Mouse (Mus musculus) liver, postnatal 0 days (tissue): Measurements from ENCODE around the gene Acvr1b. TPM values are rescaled to one million over a fixed set of nuclear protein-coding genes. Genes with fewer than 3 reads are reported as not detected.

Experiments used
- ATAC-seq: fragments of 200-750 bp; cut with Nextera tagmentation; 2 replicates; pipeline ENCODE4 v1.8.0; 2017; ENCODE audit warnings: mild to moderate bottlenecking, moderate library complexity
- DNase-seq: peaks from one replicate; pipeline ENCODE4 v3.0.0-alpha.2; 2016
- H3K27ac ChIP-seq: fragments of 300-500 bp; sonication (generic); 2 replicates; pipeline ENCODE4 v1.5.1; 2014; ENCODE audit warnings: antibody characterized with exemption, moderate library complexity, mild to moderate bottlenecking, low read depth
- H3K27me3 ChIP-seq: fragments of 300-500 bp; sonication (generic); 2 replicates; pipeline ENCODE4 v1.6.1; 2014; ENCODE audit warnings: low read length, control low read depth, mixed read lengths; ENCODE audit not compliant: insufficient read depth
- H3K36me3 ChIP-seq: fragments of 300-500 bp; sonication (generic); replicated peaks from 2 replicates; pipeline ENCODE4 v1.6.1; 2014; ENCODE audit warnings: mild to moderate bottlenecking, control low read depth, low read length, moderate library complexity, mixed read lengths; ENCODE audit not compliant: insufficient read depth
- H3K4me1 ChIP-seq: fragments of 300-500 bp; sonication (generic); 2 replicates; pipeline ENCODE4 v1.6.1; 2014; ENCODE audit warnings: antibody characterized with exemption, mild to moderate bottlenecking, control low read depth; ENCODE audit not compliant: insufficient read depth
- H3K4me2 ChIP-seq: fragments of 300-500 bp; sonication (generic); 2 replicates; pipeline ENCODE4 v1.6.1; 2014; ENCODE audit warnings: low read depth, mild to moderate bottlenecking, low read length, moderate library complexity, mixed read lengths
- H3K4me3 ChIP-seq: fragments of 300-500 bp; sonication (generic); 2 replicates; pipeline ENCODE4 v1.5.1; 2014; ENCODE audit warnings: low read depth, low read length
- H3K9ac ChIP-seq: fragments of 300-500 bp; sonication (generic); replicated peaks from 2 replicates; pipeline ENCODE4 v1.6.1; 2014; ENCODE audit warnings: mild to moderate bottlenecking, moderate library complexity
- H3K9me3 ChIP-seq: fragments of 300-500 bp; sonication (generic); 2 replicates; pipeline ENCODE4 v1.6.1; 2016; ENCODE audit warnings: mild to moderate bottlenecking, control low read depth, low read length, mixed read lengths
- CTCF ChIP-seq: sonication (generic); IDR thresholded peaks from 2 replicates; pipeline ENCODE4 v1.5.1; 2016; ENCODE audit warnings: antibody characterized with exemption, low read depth
- EP300 ChIP-seq: IDR thresholded peaks from 2 replicates; pipeline ENCODE4 v1.6.1; 2016; ENCODE audit warnings: antibody characterized with exemption, low read depth, mild to moderate bottlenecking
- WGBS: fragments of 180-500 bp; shearing (Covaris S2); extraction: QIAGEN DNeasy Blood & Tissue Kit; methylation state at CpG from one replicate; pipeline ENCODE4 v1.1.7; 2014; ENCODE audit not compliant: insufficient replicate concordance; 5-methylcytosine and 5-hydroxymethylcytosine counted together
- polyA plus RNA-seq: library from polyadenylated mRNA; unstranded; fragments of >200 nt; fragmentation: Nextera tagmentation; extraction: Ambion mirVana; gene quantifications from 2 replicates; pipeline ENCODE4 v1.2.1, GENCODE M21; 2015

Acvr1b gene
- polyA plus RNA-seq, 1 experiment from 2014 or later: 2.2 TPM

DNA sequence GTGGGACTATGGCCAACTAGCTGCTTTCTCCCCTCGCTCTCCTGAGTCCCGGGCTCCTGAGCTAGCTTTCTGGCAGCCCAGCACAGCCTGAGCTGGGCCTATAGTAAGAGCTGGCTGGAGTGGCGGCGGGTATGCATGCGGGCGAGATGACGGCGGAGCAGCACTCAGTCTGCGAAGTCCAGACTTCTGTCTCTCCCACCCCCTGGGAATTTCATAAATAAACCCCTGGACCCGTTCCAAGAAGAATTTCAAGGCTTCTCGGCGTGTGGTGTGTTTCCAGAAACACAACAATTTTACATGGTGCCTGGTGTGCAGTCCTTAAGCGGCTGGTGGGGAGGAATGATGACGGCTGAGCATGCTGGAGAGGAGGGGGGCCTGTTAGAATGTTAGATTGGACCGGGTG lies 10.8 kb upstream of the Acvr1b start:
- WGBS: 73% methylated on average over 15 of the region's 15 CpGs
- Histone ChIP-seq H3K36me3 (no peaks in the 10 kb centered on the region), H3K9me3 (no peaks in the 10 kb centered on the region), H3K9ac (no peak overlapping the region), H3K27ac (no peak overlapping the region), H3K4me2 (no peak overlapping the region), H3K4me1 (peaks cover 5% of the 10 kb centered on the region), H3K4me3 (no peak overlapping the region), H3K27me3 (no peaks in the 10 kb centered on the region)
- no peak for ATAC-seq
- no peak for DNase-seq
- TF ChIP-seq CTCF (no peak), EP300 (no peak)

DNA sequence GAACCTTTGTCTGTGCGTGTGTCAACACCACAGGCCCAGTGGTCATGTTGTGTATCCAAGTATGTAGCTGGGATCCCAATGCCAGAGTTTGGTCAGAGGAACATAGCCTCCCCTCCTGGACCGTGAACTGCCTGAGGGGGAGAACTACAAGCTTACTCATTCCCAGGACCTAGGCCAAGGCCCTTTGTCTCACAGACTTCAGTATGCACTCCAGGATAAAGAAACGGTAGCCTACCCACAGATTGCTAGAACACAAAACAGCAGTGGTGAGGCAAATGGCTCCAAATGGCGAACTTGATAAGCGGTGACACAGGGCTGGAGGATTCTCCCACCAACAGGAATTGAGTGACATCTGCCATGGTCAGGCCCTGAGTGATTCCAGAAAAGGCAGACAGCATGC lies 10.0 kb upstream of the Acvr1b start:
- ATAC-seq: no peak
- Histone ChIP-seq H3K27me3 (no peaks in the 10 kb centered on the region), H3K9me3 (no peaks in the 10 kb centered on the region), H3K4me3 (no peak overlapping the region), H3K4me2 (no peak overlapping the region), H3K27ac (no peak overlapping the region), H3K4me1 (peaks cover 5% of the 10 kb centered on the region), H3K9ac (no peak overlapping the region), H3K36me3 (no peaks in the 10 kb centered on the region)
- TF ChIP-seq EP300 (no peak), CTCF (no peak)
- DNase-seq: no peak
- 56% methylated on average over 5 of the region's 5 CpGs for WGBS

DNA sequence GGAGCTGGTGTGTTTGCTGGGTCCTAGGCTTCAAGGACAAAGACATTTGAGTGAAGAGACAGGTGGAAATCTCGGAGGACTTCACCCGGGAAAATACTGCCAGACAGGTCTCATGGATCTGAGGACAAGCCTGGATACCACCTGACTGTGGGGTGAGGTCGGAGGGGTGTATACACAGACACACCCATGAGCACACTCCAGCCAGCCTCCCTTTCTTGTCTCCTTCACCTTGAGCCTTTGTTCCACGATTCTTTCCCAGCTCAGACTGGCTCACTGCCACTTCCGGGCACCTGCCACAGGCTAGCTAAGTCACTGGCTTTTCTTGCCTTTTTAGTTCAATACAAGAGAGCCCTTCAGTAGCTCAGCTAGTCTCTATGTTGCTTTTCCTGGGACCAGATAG lies 9.6 kb upstream of the Acvr1b start:
- TF ChIP-seq CTCF: no peak
- no peak for TF ChIP-seq EP300
- H3K4me3 ChIP-seq: no peak overlapping the region
- WGBS: 61% methylated on average over 5 of the region's 5 CpGs
- no peaks in the 10 kb centered on the region for H3K27me3 ChIP-seq
- ATAC-seq (no peak), DNase-seq (no peak)
- peaks cover 5% of the 10 kb centered on the region for H3K4me1 ChIP-seq
- no peaks in the 10 kb centered on the region for H3K9me3 ChIP-seq
- H3K4me2 ChIP-seq: no peak overlapping the region
- H3K27ac ChIP-seq: no peak overlapping the region
- H3K9ac ChIP-seq: no peak overlapping the region
- no peaks in the 10 kb centered on the region for H3K36me3 ChIP-seq

DNA sequence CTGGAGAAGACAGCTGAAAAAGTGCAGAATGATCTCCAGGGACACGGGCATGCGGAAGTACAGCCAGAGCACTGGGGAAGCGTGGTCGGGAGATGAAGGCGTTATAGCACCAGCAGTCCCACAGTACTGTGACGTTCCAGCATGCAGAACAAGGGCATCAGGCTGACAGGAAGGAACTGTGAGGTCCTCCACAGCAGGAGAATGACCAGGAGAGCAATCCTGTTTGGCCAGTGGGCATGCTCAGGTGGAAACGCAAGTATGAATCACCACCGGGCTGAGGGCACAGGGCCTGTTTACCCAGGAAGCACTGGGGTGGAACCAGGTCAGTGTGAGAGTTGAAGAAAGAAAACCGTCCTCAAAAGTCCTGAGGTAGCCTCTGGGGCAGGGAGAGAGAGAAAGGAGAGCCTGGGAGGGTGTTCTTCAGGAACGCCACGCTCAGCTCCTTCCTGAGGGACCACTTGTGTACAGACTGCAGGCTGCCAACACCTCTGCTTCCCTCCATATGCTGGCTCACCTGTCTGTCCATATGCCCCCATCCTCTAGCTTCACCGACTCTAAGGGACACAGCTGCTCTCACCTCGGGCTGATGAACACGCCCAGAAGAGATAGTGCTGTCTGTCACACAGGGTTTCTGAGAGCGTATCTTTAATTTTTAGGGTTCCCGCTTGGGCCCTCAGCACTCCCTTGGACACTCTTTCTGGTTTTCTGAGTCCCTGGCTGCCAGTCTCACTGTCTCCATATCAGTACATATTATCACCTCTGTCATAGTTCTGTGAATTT lies 8.0 kb upstream of the Acvr1b start:
- no peak overlapping the region for H3K27ac ChIP-seq
- WGBS: 48% methylated on average over 16 of the region's 16 CpGs

DNA sequence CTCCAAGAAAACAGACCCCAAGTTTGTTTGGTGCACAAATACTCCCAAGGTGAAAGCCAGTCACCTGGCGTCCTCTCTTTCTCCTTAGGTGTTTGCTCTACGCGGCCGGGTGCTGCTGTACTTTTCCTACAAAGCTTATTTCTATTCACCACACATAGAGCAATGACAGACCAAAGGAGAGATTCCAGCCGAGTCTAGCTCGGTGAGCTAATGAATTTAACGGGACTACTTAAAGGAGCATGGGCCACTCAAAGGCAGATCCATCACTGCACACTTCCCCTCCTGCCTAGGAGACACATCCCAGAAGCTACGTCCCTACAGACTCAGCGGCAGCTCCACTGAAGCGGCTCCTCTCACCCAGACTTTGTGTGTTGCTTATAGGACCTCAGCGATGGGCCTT lies 6.3 kb upstream of the Acvr1b start:
- H3K9me3 ChIP-seq: no peaks in the 10 kb centered on the region
- WGBS: 76% methylated on average over 11 of the region's 11 CpGs
- no peak for DNase-seq
- no peaks in the 10 kb centered on the region for H3K36me3 ChIP-seq
- H3K4me3 ChIP-seq: no peak overlapping the region
- H3K4me2 ChIP-seq: no peak overlapping the region
- H3K27ac ChIP-seq: no peak overlapping the region
- peaks cover 10% of the 10 kb centered on the region for H3K4me1 ChIP-seq
- ATAC-seq: no peak
- no peaks in the 10 kb centered on the region for H3K27me3 ChIP-seq
- TF ChIP-seq CTCF (no peak), EP300 (no peak)
- no peak overlapping the region for H3K9ac ChIP-seq

More for the DNA sequence above, 8.0 kb upstream of the Acvr1b start:
- ATAC-seq (no peak), DNase-seq (no peak)
- Histone ChIP-seq H3K4me3 (no peak overlapping the region), H3K9ac (no peak overlapping the region), H3K4me1 (peaks cover 5% of the 10 kb centered on the region), H3K36me3 (no peaks in the 10 kb centered on the region), H3K4me2 (no peak overlapping the region), H3K27me3 (no peaks in the 10 kb centered on the region), H3K9me3 (no peaks in the 10 kb centered on the region)
- no peak for TF ChIP-seq EP300
- no peak for TF ChIP-seq CTCF

DNA sequence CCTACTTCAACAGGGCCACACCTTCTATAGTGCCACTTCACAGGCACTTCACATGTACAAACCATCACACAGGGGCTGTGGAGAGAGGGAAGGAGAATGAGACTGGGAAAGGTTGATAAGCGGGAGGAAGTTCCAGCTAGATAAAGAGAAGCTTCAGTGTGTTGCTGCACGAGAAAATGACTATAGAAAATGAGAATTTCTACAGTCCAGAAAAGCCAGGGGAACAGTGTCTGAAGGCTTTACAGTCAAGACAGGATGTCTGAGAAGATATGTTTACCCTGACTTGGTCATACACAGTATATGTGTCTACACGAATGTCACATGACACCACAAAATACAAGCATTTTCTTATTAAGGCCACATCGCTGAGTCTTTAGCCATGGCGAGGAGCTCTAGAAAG lies 4.0 kb upstream of the Acvr1b start:
- no peak for DNase-seq
- Histone ChIP-seq H3K27me3 (no peaks in the 10 kb centered on the region), H3K9ac (no peak overlapping the region), H3K36me3 (no peaks in the 10 kb centered on the region), H3K27ac (no peak overlapping the region), H3K9me3 (no peaks in the 10 kb centered on the region), H3K4me3 (no peak overlapping the region), H3K4me1 (peaks cover 19% of the 10 kb centered on the region), H3K4me2 (no peak overlapping the region)
- ATAC-seq: no peak
- WGBS: 71% methylated on average over 5 of the region's 5 CpGs
- TF ChIP-seq CTCF (no peak), EP300 (no peak)
